Mouse (Mus musculus): ENCODE results near the gene Otud7b.

Gene Otud7b

GRCm38 (mm10) chr3:96104261-96105065 lies at the start of gene Otud7b:
Gene Otud7b (plus strand): TSS chr3:96104527.
- in situ Hi-C loops (cut with MboI, MseI), result loop anchor here (5.0 kb wide), 1 partner anchor 42 kb away; no protein-coding TSS in a partner anchor

- in situ Hi-C loops (cut with MboI, MseI), result no loop called here
Observed at GRCm38 (mm10) chr3:96055294-96055693, 49.0 kb upstream of the Otud7b start.

GRCm38 (mm10) chr3:96056031-96056430 lies 48.3 kb upstream of the Otud7b start:
- in situ Hi-C loops (cut with MboI, MseI), result no loop called here

GRCm38 (mm10) chr3:96057747-96058204 lies 46.6 kb upstream of the Otud7b start:
- in situ Hi-C loops (cut with MboI, MseI), result no loop called here

- in situ Hi-C loops (cut with MboI, MseI), result no loop called here
Observed at GRCm38 (mm10) chr3:96058231-96058896, 46.0 kb upstream of the Otud7b start, which contains the start of gene Vps45. Gene Vps45 (minus strand): TSS chr3:96058466.

GRCm38 (mm10) chr3:96060146-96060545 lies 44.2 kb upstream of the Otud7b start:
- in situ Hi-C loops (cut with MboI, MseI), result loop anchor here (5.0 kb wide), 3 partner anchors 42 to 162 kb away; partner anchors contain the start of genes Hist2h2ac, Hist2h2be and Otud7b

GRCm38 (mm10) chr3:96063299-96063698 lies 41.0 kb upstream of the Otud7b start:
- in situ Hi-C loops (cut with MboI, MseI), result loop anchor here (5.0 kb wide), 3 partner anchors 39 to 159 kb away; partner anchors contain the start of genes Hist2h2ac, Hist2h2be and Otud7b

GRCm38 (mm10) chr3:96064217-96064616 lies 40.1 kb upstream of the Otud7b start:
- in situ Hi-C loops (cut with MboI, MseI), result loop anchor here (5.0 kb wide), 3 partner anchors 38 to 158 kb away; partner anchors contain the start of genes Hist2h2ac, Hist2h2be and Otud7b

GRCm38 (mm10) chr3:96065147-96065546 lies 39.2 kb upstream of the Otud7b start:
- in situ Hi-C loops (cut with MboI, MseI), result no loop called here

- in situ Hi-C loops (cut with MboI, MseI), result no loop called here
Observed at GRCm38 (mm10) chr3:96065754-96066375, 38.5 kb upstream of the Otud7b start.

- in situ Hi-C loops (cut with MboI, MseI), result no loop called here
Observed at GRCm38 (mm10) chr3:96066741-96067140, 37.6 kb upstream of the Otud7b start.

- in situ Hi-C loops (cut with MboI, MseI), result no loop called here
Observed at GRCm38 (mm10) chr3:96069046-96069445, 35.3 kb upstream of the Otud7b start.

- in situ Hi-C loops (cut with MboI, MseI), result no loop called here
Observed at GRCm38 (mm10) chr3:96069542-96069941, 34.8 kb upstream of the Otud7b start.

GRCm38 (mm10) chr3:96070241-96070640 lies 34.1 kb upstream of the Otud7b start:
- in situ Hi-C loops (cut with MboI, MseI), result no loop called here

GRCm38 (mm10) chr3:96072921-96073486 lies 31.3 kb upstream of the Otud7b start:
- in situ Hi-C loops (cut with MboI, MseI), result no loop called here

- in situ Hi-C loops (cut with MboI, MseI), result no loop called here
Observed at GRCm38 (mm10) chr3:96078066-96078465, 26.3 kb upstream of the Otud7b start.

- in situ Hi-C loops (cut with MboI, MseI), result no loop called here
Observed at GRCm38 (mm10) chr3:96078711-96079110, 25.6 kb upstream of the Otud7b start.

GRCm38 (mm10) chr3:96081006-96081405 lies 23.3 kb upstream of the Otud7b start:
- in situ Hi-C loops (cut with MboI, MseI), result no loop called here

- in situ Hi-C loops (cut with MboI, MseI), result no loop called here
Observed at GRCm38 (mm10) chr3:96081650-96082049, 22.7 kb upstream of the Otud7b start.

- in situ Hi-C loops (cut with MboI, MseI), result no loop called here
Observed at GRCm38 (mm10) chr3:96082100-96082499, 22.2 kb upstream of the Otud7b start.

GRCm38 (mm10) chr3:96082714-96083508 lies 21.4 kb upstream of the Otud7b start:
- in situ Hi-C loops (cut with MboI, MseI), result no loop called here

Measured in T-helper 2 cell (primary cell).